23 mouse cellular contexts compared by ENCODE assay signal in the genomic region with DNA sequence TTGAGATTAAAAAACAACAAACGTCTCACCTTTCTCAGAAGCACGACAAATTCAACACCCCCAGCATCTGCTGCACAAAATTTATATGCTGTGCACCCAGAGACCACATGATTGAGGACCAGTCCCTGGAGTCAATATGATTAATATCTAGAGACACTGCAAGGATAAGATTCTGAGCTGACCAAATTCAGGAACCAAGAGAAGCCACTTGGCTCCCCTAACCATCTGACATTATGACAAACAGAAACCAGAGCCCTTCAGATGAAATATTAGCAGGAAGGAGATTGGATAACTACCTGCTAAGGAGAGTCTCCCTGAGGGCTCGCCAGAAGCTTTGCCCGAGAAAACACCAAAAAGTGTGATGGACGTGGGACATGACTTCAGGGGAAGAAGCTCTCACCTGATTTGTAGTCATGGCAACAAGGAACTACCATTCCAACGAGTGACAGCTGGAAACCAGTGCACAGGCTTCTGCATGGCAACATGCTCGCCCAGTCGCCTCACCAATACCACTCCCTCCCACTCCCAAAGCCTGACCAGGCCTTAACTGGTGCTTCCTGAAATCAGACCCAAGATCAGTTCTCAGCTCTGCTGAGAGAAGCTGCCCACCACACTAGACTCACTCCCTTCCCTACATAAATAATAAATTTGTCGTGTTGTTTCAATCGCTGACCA.
DNase-seq lines count a peak whose midpoint lies in the region; ATAC-seq and TF ChIP-seq lines count a peak whose summit lies in the region.
"Had no signal": no experiment of that assay in that cellular context is flagged by ENCODE, and none has a peak within 500 bp of the region (broad histone marks: within the 10 kb centered on the region; RNA-seq: fewer than 3 reads in every experiment).

No protein-coding gene starts in this region.

- TF ChIP-seq CTCF in gastrocnemius, adult 2 months (IDR thresholded peaks at IDR 0.05), result no peak
- no peak for TF ChIP-seq CTCF in midbrain, postnatal 0 days (IDR thresholded peaks at IDR 0.05)

- peaks cover 30% of the 10 kb centered on the region for H3K4me1 ChIP-seq in kidney, embryonic 16.5 days (ENCODE audit: insufficient read depth, low read length)
- H3K4me1 ChIP-seq in midbrain, postnatal 0 days (ENCODE audit: insufficient read depth, low read length), result peaks cover 8% of the 10 kb centered on the region
- no peaks in the 10 kb centered on the region; the same call in 1 of the 2 replicates for H3K4me1 ChIP-seq in midbrain, embryonic 11.5 days (ENCODE audit: control insufficient read depth, insufficient read depth, low read length)

- no peaks in the 10 kb centered on the region for H3K9me3 ChIP-seq in kidney, embryonic 16.5 days (ENCODE audit: low read length)
- no peaks in the 10 kb centered on the region for H3K9me3 ChIP-seq in midbrain, postnatal 0 days (ENCODE audit: low read length)
- no peaks in the 10 kb centered on the region for H3K9me3 ChIP-seq in midbrain, embryonic 11.5 days (ENCODE audit: control insufficient read depth, low read length)
- H3K9me3 ChIP-seq: embryonic facial prominence, embryonic 12.5 days; heart, embryonic 15.5 days; midbrain, embryonic 13.5 days had no signal

- H3K36me3 ChIP-seq in kidney, embryonic 16.5 days (ENCODE audit: insufficient read depth, low read length), result no peaks in the 10 kb centered on the region
- no peaks in the 10 kb centered on the region for H3K36me3 ChIP-seq in midbrain, postnatal 0 days (ENCODE audit: insufficient read depth, low read length)
- no peaks in the 10 kb centered on the region for H3K36me3 ChIP-seq in midbrain, embryonic 11.5 days (ENCODE audit: control insufficient read depth, insufficient read depth, low read length)
- H3K36me3 ChIP-seq: embryonic facial prominence, embryonic 12.5 days; heart, embryonic 15.5 days; midbrain, embryonic 13.5 days had no signal

- H3K9ac ChIP-seq in kidney, embryonic 16.5 days (replicated peaks; ENCODE audit: low read length), result no peak overlapping the region
- H3K9ac ChIP-seq in midbrain, postnatal 0 days (replicated peaks; ENCODE audit: low read length, poor library complexity, severe bottlenecking), result no peak overlapping the region
- no peak overlapping the region for H3K9ac ChIP-seq in midbrain, embryonic 11.5 days (ENCODE audit: low read length)
- H3K9ac ChIP-seq: embryonic facial prominence, embryonic 12.5 days; heart, embryonic 15.5 days; midbrain, embryonic 13.5 days had no signal

- peak overlapping the region; percentile 59; the same call in 1 of the 2 replicates for H3K27ac ChIP-seq in gastrocnemius, adult 2 months
- peak overlapping the region; percentile 20; the same call in 1 of the 2 replicates for H3K27ac ChIP-seq in kidney, embryonic 16.5 days (ENCODE audit: low read length)
- 0 out of 2 replicates have a peak overlapping the region, but pooled peaks have one; percentile 26 for H3K27ac ChIP-seq in midbrain, postnatal 0 days (ENCODE audit: low read depth, low read length)
- no peak overlapping the region for H3K27ac ChIP-seq in midbrain, embryonic 11.5 days (ENCODE audit: low read depth, low read length)
- H3K27ac ChIP-seq: embryonic facial prominence, embryonic 12.5 days; heart, embryonic 15.5 days; midbrain, embryonic 13.5 days had no signal

- H3K27me3 ChIP-seq in kidney, embryonic 16.5 days (ENCODE audit: insufficient read depth, low read length), result no peaks in the 10 kb centered on the region
- no peaks in the 10 kb centered on the region for H3K27me3 ChIP-seq in midbrain, postnatal 0 days (ENCODE audit: insufficient read depth, low read length)
- H3K27me3 ChIP-seq in midbrain, embryonic 11.5 days (ENCODE audit: control insufficient read depth, insufficient read depth, low read length), result no peaks in the 10 kb centered on the region
- H3K27me3 ChIP-seq: embryonic facial prominence, embryonic 12.5 days; heart, embryonic 15.5 days; midbrain, embryonic 13.5 days had no signal

- no peak overlapping the region for H3K4me3 ChIP-seq in gastrocnemius, adult 2 months
- H3K4me3 ChIP-seq in kidney, embryonic 16.5 days (ENCODE audit: low read length), result no peak overlapping the region
- no peak overlapping the region for H3K4me3 ChIP-seq in midbrain, postnatal 0 days (ENCODE audit: low read depth, low read length)
- H3K4me3 ChIP-seq in midbrain, embryonic 11.5 days (ENCODE audit: low read depth, low read length), result no peak overlapping the region
- H3K4me3 ChIP-seq: embryonic facial prominence, embryonic 12.5 days; erythroblast, embryonic 14.5 days; heart, embryonic 15.5 days; midbrain, embryonic 13.5 days; myocyte had no signal

- 35% methylated on average over 10 of the region's 10 CpGs for WGBS in kidney, embryonic 16.5 days
- WGBS in midbrain, postnatal 0 days, result 51% methylated on average over 10 of the region's 10 CpGs
- 62% methylated on average over 10 of the region's 10 CpGs for WGBS in midbrain, embryonic 11.5 days

- no peak for DNase-seq in gastrocnemius, adult 2 months
- no peak for DNase-seq in gastrocnemius, adult 18-20 months (ENCODE audit: low spot score)
- no peak for DNase-seq in kidney, postnatal 36 days
- peak; percentile 31 for DNase-seq in midbrain, postnatal 0 days (ENCODE audit: low spot score)
- DNase-seq in midbrain, embryonic 11.5 days (ENCODE audit: low spot score, missing footprints), result no peak
- no peak for DNase-seq in cerebellum, adult 9-10 months
- no peak for DNase-seq in spleen, postnatal 14 days (ENCODE audit: low spot score in 2 of 2)
- DNase-seq: adrenal gland, adult 2 months; cerebellum, adult 8-10 months; gastrocnemius, postnatal 36 days; kidney, adult 11 months; layer of hippocampus, postnatal 36 days; lung, adult 2 months; lung, postnatal 36 days; thymus, postnatal 36 days had no signal

- intact Hi-C loops in gastrocnemius, adult 2 months (cut with DNase I), result no loop called here

- no peak overlapping the region for H3K4me2 ChIP-seq in kidney, embryonic 16.5 days (replicated peaks; ENCODE audit: low read depth, low read length)
- H3K4me2 ChIP-seq in midbrain, postnatal 0 days (ENCODE audit: low read depth, low read length, poor library complexity, severe bottlenecking), result no peak overlapping the region
- H3K4me2 ChIP-seq in midbrain, embryonic 11.5 days, result no peak overlapping the region
- H3K4me2 ChIP-seq: embryonic facial prominence, embryonic 12.5 days; heart, embryonic 15.5 days; liver, embryonic 11.5 days; midbrain, embryonic 13.5 days had no signal

- ATAC-seq in kidney, embryonic 16.5 days (ENCODE audit: low FRiP score, low TSS enrichment), result peak; percentile 52; the same call in 1 of the 2 replicates
- no peak for ATAC-seq in midbrain, postnatal 0 days (ENCODE audit: low FRiP score)
- no peak for ATAC-seq in midbrain, embryonic 11.5 days (ENCODE audit: low FRiP score)
- ATAC-seq: forebrain, embryonic 14.5 days; midbrain, embryonic 13.5 days had no signal
